Mouse (Mus musculus) G1E (cell line): ENCODE results near the gene Lfng. TPM values are rescaled to one million over a fixed set of nuclear protein-coding genes. Genes with fewer than 3 reads are reported as not detected.
A peak's percentile ranks its signal among the peaks of the same experiment; 100 is the strongest.

Source experiments
- ATAC-seq: 2 replicates; pipeline ENCODE4 v1.8.0; 2016; ENCODE audit warnings: mild to moderate bottlenecking; ENCODE audit not compliant: insufficient number of reproducible peaks, poor library complexity, low FRiP score, severe bottlenecking; ENCODE audit errors: extremely low read depth
- DNase-seq: peaks from one replicate; pipeline ENCODE4 v3.0.0; 2012; ENCODE audit warnings: low spot score
- H3K27me3 ChIP-seq: 2 replicates; pipeline ENCODE4 v1.6.1; 2012; ENCODE audit warnings: mild to moderate bottlenecking, low read length, inconsistent platforms; ENCODE audit not compliant: insufficient read depth
- H3K36me3 ChIP-seq: replicated peaks from 2 replicates; pipeline ENCODE3; 2012; ENCODE audit warnings: mild to moderate bottlenecking, inconsistent platforms
- H3K4me1 ChIP-seq: 2 replicates; pipeline ENCODE4 v1.6.1; 2012; ENCODE audit warnings: low read depth, low read length, inconsistent platforms, mixed read lengths; ENCODE audit not compliant: insufficient read depth
- H3K4me3 ChIP-seq: 2 replicates; pipeline ENCODE4 v1.5.1; 2012; ENCODE audit warnings: low read depth, mild to moderate bottlenecking, inconsistent platforms, low read length, moderate library complexity, mixed read lengths
- H3K9me3 ChIP-seq: replicated peaks from 2 replicates; pipeline ENCODE4 v1.6.1; 2012; ENCODE audit warnings: inconsistent platforms
- CTCF ChIP-seq: IDR thresholded peaks from 2 replicates; pipeline ENCODE4 v1.5.1; 2012; ENCODE audit warnings: low read depth, low read length, inconsistent platforms, mixed read lengths
- GATA1 ChIP-seq: IDR thresholded peaks from 2 replicates; pipeline ENCODE4 v1.6.1; 2012; ENCODE audit warnings: borderline replicate concordance, low read length, inconsistent platforms, mixed read lengths
- GATA2 ChIP-seq: IDR thresholded peaks from 2 replicates; pipeline ENCODE4 v1.6.1; 2012; ENCODE audit warnings: low read depth, low read length, inconsistent platforms, borderline replicate concordance
- POLR2AphosphoS5 ChIP-seq: IDR thresholded peaks from 2 replicates; pipeline ENCODE4 v1.6.1; 2012; ENCODE audit warnings: low read depth, low read length, inconsistent platforms; ENCODE audit not compliant: insufficient replicate concordance
- TAL1 ChIP-seq: conservative IDR thresholded peaks from 2 replicates; pipeline ENCODE4 v1.6.1; 2012; ENCODE audit warnings: low read depth, low read length, inconsistent platforms, mixed read lengths
- polyA plus RNA-seq: library from polyadenylated mRNA; stranded (reverse); fragments of >175 nt; gene quantifications from 2 replicates; pipeline ENCODE4 v1.2.3, GENCODE M21; 2012
- total RNA-seq, 2 experiments: library from RNA; stranded (forward) in 1 of 2; stranded (reverse) in 1 of 2; fragments of 200-1000 nt in 1 of 2; fragments of >200 nt in 1 of 2; fragmentation: Nextera tagmentation in 1 of 2; gene quantifications; 2 replicates each; pipeline ENCODE4 v1.2.3; 2014 to 2017

Lfng gene
- total and polyA plus RNA-seq, 3 experiments = 4.3 to 15.2 (median 12.0) TPM

- DNase-seq = no peak
- Histone ChIP-seq H3K36me3 (no peaks in the 10 kb centered on the region), H3K4me1 (peaks cover 6% of the 10 kb centered on the region; the same call in 1 of the 2 replicates), H3K9me3 (no peaks in the 10 kb centered on the region), H3K4me3 (no peak overlapping the region), H3K27me3 (peaks cover 44% of the 10 kb centered on the region)
- ATAC-seq = no peak
- no peak for TF ChIP-seq TAL1
- TF ChIP-seq CTCF = no peak
- TF ChIP-seq POLR2AphosphoS5 = no peak
These were observed 39.4 kb upstream of the Lfng start for GRCm38 (mm10) chr5:140567751-140568150.

GRCm38 (mm10) chr5:140568321-140568970 lies 38.7 kb upstream of the Lfng start:
- H3K4me1 ChIP-seq = peaks cover 6% of the 10 kb centered on the region; the same call in 1 of the 2 replicates
- ATAC-seq = no peak

GRCm38 (mm10) chr5:140569032-140569595 lies 38.0 kb upstream of the Lfng start:
- ATAC-seq = no peak
- no peak for TF ChIP-seq CTCF
- no peak for TF ChIP-seq GATA1
- no peak for TF ChIP-seq GATA2
- no peak for TF ChIP-seq POLR2AphosphoS5
- TF ChIP-seq TAL1 = no peak
- Histone ChIP-seq H3K27me3 (peaks cover 43% of the 10 kb centered on the region), H3K4me1 (peaks cover 6% of the 10 kb centered on the region; the same call in 1 of the 2 replicates), H3K9me3 (no peaks in the 10 kb centered on the region), H3K4me3 (no peak overlapping the region), H3K36me3 (no peaks in the 10 kb centered on the region)
- DNase-seq = no peak

More at GRCm38 (mm10) chr5:140568321-140568970, 38.7 kb upstream of the Lfng start:
- no peak for TF ChIP-seq GATA2
- peak; percentile 88 for TF ChIP-seq CTCF
- no peak for TF ChIP-seq POLR2AphosphoS5
- TF ChIP-seq GATA1 = no peak
- no peak for TF ChIP-seq TAL1
- Histone ChIP-seq H3K36me3 (no peaks in the 10 kb centered on the region), H3K4me3 (no peak overlapping the region), H3K27me3 (peaks cover 44% of the 10 kb centered on the region), H3K9me3 (no peaks in the 10 kb centered on the region)
- DNase-seq = no peak

DNA sequence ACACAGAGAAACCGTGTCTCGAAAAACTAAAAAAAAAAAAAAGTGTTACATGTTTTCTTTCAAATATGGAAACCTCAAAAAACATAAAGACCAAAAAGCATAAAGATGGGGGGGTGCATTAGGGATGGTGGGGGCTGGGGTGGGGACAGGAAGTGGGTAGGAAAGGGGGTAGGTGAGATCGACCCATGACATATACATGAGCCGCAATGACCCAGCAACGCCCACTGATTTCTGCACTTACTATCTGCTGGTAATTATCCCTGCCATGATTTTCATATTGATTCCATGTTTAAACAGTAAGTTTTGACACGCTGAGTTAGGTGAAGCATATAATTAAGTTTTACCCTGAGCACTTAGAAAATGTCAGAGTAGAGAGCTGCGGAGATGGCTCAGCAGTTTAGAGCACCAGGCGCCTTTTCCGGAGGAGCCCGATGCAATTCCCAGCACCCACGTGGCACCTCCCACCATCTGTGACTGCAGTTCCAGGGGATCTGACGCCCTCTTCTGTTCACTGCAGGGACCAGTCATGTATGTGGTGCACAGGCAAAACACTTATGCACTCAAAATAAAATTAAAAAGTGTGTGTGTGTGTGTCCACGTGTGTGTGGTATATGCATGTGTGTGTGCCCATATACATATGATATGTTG lies 36.8 kb upstream of the Lfng start:
- ATAC-seq = no peak
- no peaks in the 10 kb centered on the region for H3K36me3 ChIP-seq
- peaks cover 6% of the 10 kb centered on the region; the same call in 1 of the 2 replicates for H3K4me1 ChIP-seq
- no peak overlapping the region for H3K4me3 ChIP-seq
- no peak for TF ChIP-seq GATA2
- TF ChIP-seq TAL1 = no peak
- H3K9me3 ChIP-seq = no peaks in the 10 kb centered on the region
- peaks cover 41% of the 10 kb centered on the region for H3K27me3 ChIP-seq
- no peak for DNase-seq

DNA sequence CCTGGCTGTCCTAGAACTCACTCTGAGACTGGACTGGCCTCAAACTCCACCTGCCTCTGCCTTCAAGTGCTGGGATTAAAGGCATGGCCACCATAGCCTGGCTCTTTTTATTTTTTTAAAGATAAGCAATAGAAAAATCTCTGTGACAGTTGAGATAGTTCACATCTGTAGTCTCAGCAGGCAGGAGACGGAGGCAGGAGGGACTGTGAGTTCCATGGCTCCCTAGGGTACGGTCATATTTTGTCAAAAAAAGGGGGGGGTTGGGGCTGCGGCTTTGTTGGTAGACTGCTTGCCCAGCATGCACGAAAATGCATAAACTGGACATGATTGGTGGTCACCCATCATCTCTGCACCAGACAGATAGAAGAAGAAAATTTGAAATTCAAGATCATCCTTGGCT lies 35.9 kb upstream of the Lfng start:
- no peak for DNase-seq
- H3K4me3 ChIP-seq = no peak overlapping the region
- peaks cover 38% of the 10 kb centered on the region for H3K27me3 ChIP-seq
- H3K36me3 ChIP-seq = no peaks in the 10 kb centered on the region
- TF ChIP-seq GATA2 (no peak), POLR2AphosphoS5 (no peak), TAL1 (no peak), CTCF (no peak), GATA1 (no peak)
- H3K4me1 ChIP-seq = peaks cover 5% of the 10 kb centered on the region; the same call in 1 of the 2 replicates
- no peaks in the 10 kb centered on the region for H3K9me3 ChIP-seq
- no peak for ATAC-seq

GRCm38 (mm10) chr5:140571673-140572072 lies 35.4 kb upstream of the Lfng start:
- Histone ChIP-seq H3K4me3 (no peak overlapping the region), H3K27me3 (peaks cover 34% of the 10 kb centered on the region), H3K4me1 (peaks cover 5% of the 10 kb centered on the region; the same call in 1 of the 2 replicates), H3K9me3 (no peaks in the 10 kb centered on the region), H3K36me3 (no peaks in the 10 kb centered on the region)
- ATAC-seq (no peak), DNase-seq (no peak)
- TF ChIP-seq CTCF = no peak
- TF ChIP-seq GATA2 = no peak
- no peak for TF ChIP-seq POLR2AphosphoS5
- no peak for TF ChIP-seq GATA1
- TF ChIP-seq TAL1 = no peak
